Mouse (Mus musculus) embryo, embryonic 11 days (tissue): ENCODE results near the gene 9430007A20Rik.
"Not testable (repeated sequence)": the region's sequence is repeated elsewhere in the genome, so short reads cannot be mapped to it uniquely, and the experiment has no call there.

ENCODE experiments used
- DNase-seq: peaks from one replicate; pipeline ENCODE4 v3.0.0-alpha.2; 2015

9430007A20Rik gene

DNA sequence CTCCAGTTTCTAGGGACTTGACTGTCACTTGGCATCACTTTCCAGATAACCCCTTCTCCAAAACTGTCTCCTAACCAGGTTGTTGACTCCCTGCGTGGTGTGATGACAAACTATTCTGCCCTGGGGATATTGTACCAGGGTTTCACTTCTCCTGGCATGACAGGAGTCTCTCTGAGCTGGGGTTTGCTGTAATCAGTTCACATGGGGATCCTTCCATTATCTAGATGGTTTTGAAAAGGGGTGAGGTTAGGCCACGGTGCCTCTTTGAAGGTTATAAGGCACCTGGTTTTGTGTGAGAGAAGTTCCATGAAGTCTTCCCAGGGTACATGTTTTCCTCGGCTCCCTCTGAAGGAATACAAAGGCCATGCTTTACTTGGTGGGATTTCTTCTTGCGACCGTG lies at the start of gene 9430007A20Rik:
9430007A20Rik (plus strand) TSS at position 301 of the 400 bp plus-strand sequence.
- DNase-seq = no peak

DNA sequence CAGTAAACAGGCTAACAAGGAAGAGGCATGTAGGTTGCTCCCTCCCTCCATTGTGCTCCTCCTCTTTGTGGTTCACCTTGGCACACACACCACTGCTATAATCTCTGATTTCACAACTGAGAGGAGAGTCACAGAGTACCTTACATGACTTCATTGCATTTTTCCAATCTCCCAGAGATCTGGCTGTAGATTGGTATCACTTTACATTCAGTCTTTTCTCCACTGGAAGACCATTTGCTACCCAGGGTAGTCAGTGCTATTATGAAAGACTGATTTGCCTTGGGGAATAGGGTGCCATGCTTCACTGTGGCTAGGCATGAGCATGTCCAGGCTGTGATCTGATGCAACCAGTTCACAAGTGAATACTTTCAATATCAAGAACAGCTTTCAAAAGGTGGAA lies 26.3 kb upstream of the 9430007A20Rik start:
- no peak for DNase-seq

DNA sequence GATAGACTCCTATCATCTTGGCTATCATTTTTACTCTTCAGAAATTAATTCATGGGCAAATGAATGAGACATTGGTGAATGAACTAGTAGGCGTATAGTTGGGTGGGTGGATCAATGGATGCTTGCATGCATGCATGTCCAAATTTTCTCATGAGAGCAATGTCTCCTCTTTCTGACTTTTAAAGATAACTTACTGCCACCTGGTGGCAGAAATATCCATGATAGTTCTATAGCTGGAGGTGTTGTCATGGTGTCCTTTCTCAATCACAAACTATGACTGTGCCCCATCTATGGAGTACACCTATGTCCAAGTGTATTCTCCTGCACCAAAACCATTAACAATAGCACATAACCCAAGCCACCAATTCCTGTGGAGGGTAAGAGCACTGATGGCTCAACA lies 13.1 kb upstream of the 9430007A20Rik start:
- DNase-seq = no peak

DNA sequence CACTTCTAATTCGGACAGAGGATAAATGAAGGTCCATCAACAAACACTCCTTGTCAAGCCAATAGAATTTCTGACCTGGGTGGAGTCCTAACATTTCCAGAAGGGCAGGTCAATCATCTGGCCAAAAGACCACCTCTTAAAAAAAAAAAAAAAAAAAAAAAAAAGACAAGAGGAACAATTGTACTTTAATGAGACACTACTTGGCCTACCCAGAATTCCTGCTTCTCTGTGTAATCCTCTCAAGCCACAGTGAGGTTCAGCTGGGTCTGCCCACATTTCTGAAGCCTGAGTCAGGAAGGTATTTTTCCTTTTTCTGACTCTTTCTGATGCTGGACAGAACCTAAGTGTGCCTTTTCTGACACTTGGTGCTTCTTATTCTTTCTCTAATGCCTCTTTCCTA lies 25.1 kb downstream of the 9430007A20Rik start:
- DNase-seq = no peak

DNA sequence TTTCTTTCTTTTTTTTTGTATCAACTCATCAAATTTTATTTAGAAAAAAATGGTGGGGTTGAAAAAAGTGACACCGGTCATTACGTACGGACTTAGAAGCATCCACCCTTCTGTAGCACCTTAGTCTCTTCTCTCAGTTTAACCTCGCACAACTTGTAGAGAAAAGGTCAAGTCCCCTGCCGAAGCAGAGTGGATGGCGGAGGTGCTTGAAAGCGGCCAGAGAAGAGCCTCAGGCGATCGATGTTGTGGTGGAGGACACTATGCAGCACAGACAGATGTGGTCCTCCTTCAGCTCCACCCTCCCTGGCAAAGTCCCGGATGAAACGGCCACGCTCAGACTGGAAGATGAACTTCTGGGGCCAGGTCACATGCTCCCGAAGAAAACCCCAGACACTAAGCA lies 25.7 kb downstream of the 9430007A20Rik start:
- DNase-seq = not testable (repeated sequence)

DNA sequence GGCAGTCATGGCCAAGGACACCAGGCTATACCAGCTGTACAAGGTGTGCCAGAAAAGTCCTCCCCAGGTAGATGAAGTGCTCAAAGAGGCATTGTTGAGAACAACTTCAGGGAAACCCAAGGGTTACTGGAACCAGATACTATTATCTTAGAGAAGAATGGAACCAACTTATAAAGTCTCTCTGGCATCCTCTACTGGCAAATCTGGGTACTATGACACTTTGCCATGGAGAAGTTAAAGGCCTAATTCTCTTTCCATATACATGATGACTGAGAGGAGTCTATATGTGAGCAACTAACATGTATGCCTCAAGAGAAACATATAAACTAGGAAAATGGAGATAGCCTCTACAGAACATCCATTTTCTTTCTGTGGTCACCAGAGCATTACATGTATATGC lies 31.5 kb downstream of the 9430007A20Rik start:
- no peak for DNase-seq

DNA sequence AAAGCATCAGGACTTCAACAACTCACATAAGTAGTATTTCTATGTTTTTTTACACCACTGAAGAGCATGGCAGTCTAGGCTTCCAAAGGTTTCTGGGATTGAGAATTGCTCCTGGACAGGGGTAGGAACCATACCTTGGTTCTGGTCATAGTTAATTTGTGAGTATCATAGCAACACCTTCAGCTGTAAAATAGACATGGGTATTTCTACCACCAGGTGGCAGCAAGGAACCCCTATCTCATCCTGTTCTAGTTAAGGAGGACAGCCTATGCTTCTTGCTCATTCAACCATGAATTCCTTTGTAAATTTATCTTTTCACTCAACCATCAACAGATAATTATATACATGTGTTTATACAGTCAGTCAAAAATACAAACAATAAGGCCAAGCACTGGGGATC lies 40.2 kb downstream of the 9430007A20Rik start:
- DNase-seq = no peak

DNA sequence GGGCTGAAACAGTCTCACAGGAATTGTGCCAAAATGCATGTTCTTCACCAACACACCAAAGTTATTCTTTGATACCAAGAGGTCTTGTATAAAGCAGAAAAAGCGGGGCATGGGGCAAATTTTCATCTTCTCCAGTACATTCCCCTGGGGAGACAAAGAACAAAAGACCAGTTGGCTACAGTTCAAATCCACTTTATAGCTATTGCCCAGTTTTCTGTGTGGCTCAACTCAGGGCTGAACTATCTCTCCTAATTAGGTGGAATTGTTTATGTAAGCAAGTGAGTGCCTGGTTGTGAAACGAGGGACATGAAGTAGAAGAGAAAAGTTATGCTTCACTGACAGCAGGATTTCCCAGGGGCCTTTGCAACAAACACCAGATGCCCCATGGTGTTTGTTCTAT lies 41.6 kb downstream of the 9430007A20Rik start:
- DNase-seq = no peak

DNA sequence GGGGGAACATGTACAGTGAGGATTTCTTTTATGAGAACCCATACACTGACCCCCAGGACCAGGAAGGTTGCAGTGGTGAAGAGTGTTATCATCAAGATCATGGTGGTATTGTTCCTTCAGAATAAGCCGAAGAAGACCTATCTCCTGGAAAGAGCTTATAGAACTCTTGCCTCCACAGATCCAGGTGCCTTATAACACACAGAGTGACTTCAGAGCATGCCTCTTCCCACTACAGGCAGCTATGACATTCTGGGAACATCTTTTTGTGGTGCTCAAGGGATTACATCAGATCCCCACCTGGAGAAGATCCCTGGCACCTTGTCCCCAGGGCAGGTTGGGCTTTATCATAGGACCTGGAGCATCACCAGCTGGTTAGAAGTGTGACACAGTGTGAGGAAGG lies 45.4 kb downstream of the 9430007A20Rik start, which contains the start of gene Gm13124:
Gm13124 (minus strand) TSS at position 101 of the 400 bp plus-strand sequence.
- DNase-seq = no peak

DNA sequence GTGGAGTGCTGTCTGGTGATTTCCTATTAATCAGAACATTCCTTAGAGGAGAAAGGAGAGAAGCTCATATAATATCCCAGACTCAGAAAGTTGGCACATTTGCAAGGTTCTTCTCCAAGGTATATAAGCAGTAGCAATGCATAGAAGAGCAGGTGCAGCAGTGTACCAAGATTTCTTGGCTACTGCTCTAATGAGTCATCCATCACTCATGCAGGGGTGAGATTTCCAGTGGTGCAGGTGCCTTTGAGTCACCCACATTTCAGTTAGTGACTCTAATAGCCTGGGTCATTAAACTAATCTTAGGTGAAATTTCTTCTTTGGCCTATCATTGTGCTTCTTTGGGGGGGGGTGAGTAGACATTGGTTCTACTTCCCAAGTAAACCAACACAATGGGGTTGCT lies 48.1 kb downstream of the 9430007A20Rik start:
- no peak for DNase-seq
